Mouse (Mus musculus) hindbrain, embryonic 16.5 days (tissue): ENCODE data around the gene Scn8a. TPM values are rescaled to one million over a fixed set of nuclear protein-coding genes. Genes with fewer than 3 reads are reported as not detected.

Experiments
- ATAC-seq: fragments of 200-750 bp; cut with Nextera tagmentation; 2 replicates; pipeline ENCODE4 v1.8.0; 2017; ENCODE audit warnings: moderate TSS enrichment, moderate library complexity
- H3K27ac ChIP-seq: fragments of 300-500 bp; sonication (generic); 2 replicates; pipeline ENCODE4 v1.5.1; 2014; ENCODE audit warnings: low read depth, mild to moderate bottlenecking, control low read depth, low read length, moderate library complexity
- H3K27me3 ChIP-seq: fragments of 300-500 bp; sonication (generic); replicated peaks from 2 replicates; pipeline ENCODE4 v1.6.1; 2014; ENCODE audit warnings: low read length; ENCODE audit not compliant: control insufficient read depth, insufficient read depth
- H3K36me3 ChIP-seq: fragments of 300-500 bp; sonication (generic); 2 replicates; pipeline ENCODE4 v1.6.1; 2014; ENCODE audit warnings: mild to moderate bottlenecking, low read length, moderate library complexity, mixed read lengths; ENCODE audit not compliant: control insufficient read depth, insufficient read depth
- H3K4me1 ChIP-seq: fragments of 300-500 bp; sonication (generic); 2 replicates; pipeline ENCODE4 v1.6.1; 2014; ENCODE audit warnings: low read depth, low read length; ENCODE audit not compliant: control insufficient read depth, insufficient read depth
- H3K4me2 ChIP-seq: fragments of 300-500 bp; sonication (generic); 2 replicates; pipeline ENCODE4 v1.6.1; 2014; ENCODE audit warnings: mild to moderate bottlenecking, low read length, control low read depth, moderate library complexity
- H3K4me3 ChIP-seq: fragments of 300-500 bp; sonication (generic); 2 replicates; pipeline ENCODE4 v1.5.1; 2014; ENCODE audit warnings: mild to moderate bottlenecking, low read length, control low read depth, moderate library complexity
- H3K9ac ChIP-seq: fragments of 300-500 bp; sonication (generic); 2 replicates; pipeline ENCODE4 v1.6.1; 2014; ENCODE audit warnings: low read depth, mild to moderate bottlenecking, control low read depth, low read length, moderate library complexity
- H3K9me3 ChIP-seq: fragments of 300-500 bp; sonication (generic); 2 replicates; pipeline ENCODE4 v1.6.1; 2014; ENCODE audit warnings: mild to moderate bottlenecking, low read length, moderate library complexity; ENCODE audit not compliant: control insufficient read depth
- WGBS: fragments of 180-500 bp; shearing (Covaris S2); extraction: QIAGEN DNeasy Blood & Tissue Kit; methylation state at CpG from one replicate; pipeline ENCODE4 v1.1.7; 2014; 5-methylcytosine and 5-hydroxymethylcytosine counted together
- polyA plus RNA-seq: library from polyadenylated mRNA; unstranded; fragments of >200 nt; fragmentation: Nextera tagmentation; extraction: Ambion mirVana; gene quantifications from 2 replicates; pipeline ENCODE4 v1.2.1, GENCODE M21; 2015

Gene Scn8a
- polyA plus RNA-seq, 1 experiment from 2014 or later, result 11.6 TPM

DNA sequence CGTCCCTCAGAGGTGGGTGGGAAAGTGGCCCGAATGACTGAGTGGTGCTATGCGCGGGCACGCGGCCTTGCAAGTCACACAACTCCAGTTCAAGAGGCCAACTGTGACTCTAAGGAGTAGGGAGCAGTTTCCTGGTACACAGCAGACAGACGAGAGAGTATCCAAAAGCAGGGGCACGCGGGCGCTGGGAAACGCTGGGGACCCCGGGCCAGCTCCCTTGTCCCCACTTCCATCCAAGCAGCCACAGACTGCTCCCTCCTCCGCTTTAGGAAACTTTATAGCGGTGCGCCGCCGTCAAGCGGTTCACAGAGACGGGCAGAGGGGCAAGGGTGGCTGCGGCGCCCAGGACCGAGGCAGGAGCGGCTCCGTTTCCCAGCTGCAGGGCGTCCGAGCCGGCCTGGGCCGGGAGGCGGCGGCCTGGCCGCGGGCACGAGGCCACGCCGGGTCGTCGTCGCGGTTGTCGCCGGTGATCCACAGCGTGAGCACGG is 176.4 kb downstream of the Scn8a start:
- peak; percentile 51 for ATAC-seq
- Histone ChIP-seq H3K9ac (peak overlapping the region; percentile 70), H3K27me3 (peaks cover 26% of the 10 kb centered on the region), H3K27ac (no peak overlapping the region), H3K4me1 (peaks cover 16% of the 10 kb centered on the region), H3K4me2 (peak overlapping the region; percentile 95), H3K4me3 (peak overlapping the region; percentile 53), H3K9me3 (no peaks in the 10 kb centered on the region), H3K36me3 (no peaks in the 10 kb centered on the region)
- WGBS, result 3% methylated on average over 29 of the region's 43 CpGs

DNA sequence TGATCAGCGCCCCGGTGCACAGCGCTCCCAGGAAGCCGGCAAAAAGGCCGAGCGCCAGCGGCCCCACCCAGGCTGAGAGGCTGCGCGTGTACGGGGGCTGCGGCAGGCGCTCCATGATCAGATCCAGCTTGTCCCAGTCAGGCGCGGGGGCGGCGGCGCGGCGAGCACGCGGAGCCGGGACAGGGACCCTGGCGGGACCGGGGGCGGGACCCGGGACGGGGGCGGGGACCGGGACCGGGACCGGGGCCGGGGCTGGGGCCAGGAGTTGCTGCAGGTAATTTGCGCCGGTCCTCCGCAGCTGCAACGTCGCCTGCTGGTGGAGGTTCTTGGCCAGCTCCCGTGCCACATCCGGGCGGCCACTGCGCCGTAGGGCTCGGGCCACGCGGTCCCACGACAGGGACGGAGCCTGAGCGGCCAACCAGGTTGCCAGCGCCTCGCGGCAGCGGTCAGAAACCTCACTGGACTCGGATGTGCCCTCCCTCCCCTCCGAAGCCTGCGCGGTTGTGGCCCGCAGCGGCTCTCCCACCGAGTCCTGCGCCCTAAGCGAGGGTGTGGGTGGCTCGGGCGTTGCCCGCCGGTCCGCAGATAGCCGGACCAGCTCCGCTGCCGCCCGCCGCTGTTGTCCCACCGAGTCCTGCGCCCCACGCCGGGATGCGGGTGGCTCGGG is 177.0 kb downstream of the Scn8a start:
- WGBS, result under 1% methylated on average over 37 of the region's 77 CpGs
- H3K9me3 ChIP-seq, result no peaks in the 10 kb centered on the region
- H3K4me3 ChIP-seq, result peak overlapping the region; percentile 53
- H3K4me1 ChIP-seq, result peaks cover 16% of the 10 kb centered on the region
- peak; percentile 62 for ATAC-seq
- H3K9ac ChIP-seq, result peak overlapping the region; percentile 70
- peaks cover 27% of the 10 kb centered on the region for H3K27me3 ChIP-seq
- H3K36me3 ChIP-seq, result no peaks in the 10 kb centered on the region
- no peak overlapping the region for H3K27ac ChIP-seq
- peak overlapping the region; percentile 95 for H3K4me2 ChIP-seq

DNA sequence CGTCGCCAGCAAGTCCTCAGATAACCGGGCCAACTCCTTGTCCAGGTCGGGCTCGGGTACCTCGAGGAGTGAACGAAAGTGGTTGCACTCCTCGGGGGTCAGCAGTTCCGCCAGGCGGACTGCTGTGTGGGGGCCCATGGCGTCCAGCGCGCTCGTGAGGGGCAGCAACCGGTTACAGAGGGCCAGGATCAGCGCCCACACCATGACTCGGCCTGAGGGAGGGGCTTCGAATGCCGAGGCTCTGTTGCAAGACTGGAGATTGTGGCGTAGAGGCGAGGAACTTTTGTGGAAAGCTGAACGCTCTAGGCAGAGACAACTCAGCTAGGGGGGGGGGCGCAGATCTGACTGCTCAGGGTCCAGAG is 177.5 kb downstream of the Scn8a start, which contains the start of gene Gm47841:
Gene Gm47841, minus strand, starts transcription at position 204 of the 362 bp plus-strand sequence.
- no peak within 1 kb of the TSS for H3K27ac ChIP-seq
- peaks cover 31% of the 10 kb centered on the region for H3K27me3 ChIP-seq
- under 1% methylated on average over 21 of the region's 23 CpGs for WGBS
- no peaks in the 10 kb centered on the region for H3K36me3 ChIP-seq
- H3K4me3 ChIP-seq, result peak within 1 kb of the TSS; percentile 53
- H3K9me3 ChIP-seq, result no peaks in the 10 kb centered on the region
- H3K4me1 ChIP-seq, result peaks cover 16% of the 10 kb centered on the region
- peak within 1 kb of the TSS; percentile 95 for H3K4me2 ChIP-seq
- no peak for ATAC-seq
- H3K9ac ChIP-seq, result peak within 1 kb of the TSS; percentile 70

DNA sequence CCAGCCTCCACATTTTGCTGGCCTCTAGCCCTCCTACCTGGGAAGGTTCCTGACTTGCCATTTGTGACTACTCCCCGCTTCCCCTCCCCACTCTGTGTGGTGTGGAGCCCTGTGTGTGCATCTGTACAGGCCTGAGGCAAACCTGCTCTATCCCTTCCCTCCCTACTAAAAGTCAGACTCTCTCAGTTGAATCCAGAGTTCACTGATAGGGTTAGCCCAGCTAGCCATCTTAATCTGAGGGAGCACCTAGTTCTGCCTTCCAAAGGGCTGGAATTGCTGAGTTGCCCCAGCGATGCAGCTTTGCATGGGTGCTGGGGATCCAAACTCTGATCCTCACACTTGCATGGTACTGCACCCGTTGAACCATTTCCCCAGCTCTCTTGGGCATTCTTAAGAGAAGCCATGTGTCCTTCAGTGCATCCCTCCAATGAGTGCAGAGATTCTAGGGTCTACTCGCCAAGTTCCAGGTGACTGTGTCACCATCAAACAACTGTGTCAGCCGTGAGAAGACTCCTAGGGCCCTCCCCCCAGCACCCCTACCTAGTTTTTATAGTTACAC is 178.8 kb downstream of the Scn8a start:
- Histone ChIP-seq H3K9me3 (peaks cover 5% of the 10 kb centered on the region; the same call in 1 of the 2 replicates), H3K9ac (no peak overlapping the region), H3K27me3 (peaks cover 40% of the 10 kb centered on the region), H3K4me3 (no peak overlapping the region), H3K27ac (no peak overlapping the region), H3K4me1 (peaks cover 16% of the 10 kb centered on the region), H3K4me2 (no peak overlapping the region), H3K36me3 (no peaks in the 10 kb centered on the region)
- no peak for ATAC-seq
- 55% methylated on average over 5 of the region's 5 CpGs for WGBS

DNA sequence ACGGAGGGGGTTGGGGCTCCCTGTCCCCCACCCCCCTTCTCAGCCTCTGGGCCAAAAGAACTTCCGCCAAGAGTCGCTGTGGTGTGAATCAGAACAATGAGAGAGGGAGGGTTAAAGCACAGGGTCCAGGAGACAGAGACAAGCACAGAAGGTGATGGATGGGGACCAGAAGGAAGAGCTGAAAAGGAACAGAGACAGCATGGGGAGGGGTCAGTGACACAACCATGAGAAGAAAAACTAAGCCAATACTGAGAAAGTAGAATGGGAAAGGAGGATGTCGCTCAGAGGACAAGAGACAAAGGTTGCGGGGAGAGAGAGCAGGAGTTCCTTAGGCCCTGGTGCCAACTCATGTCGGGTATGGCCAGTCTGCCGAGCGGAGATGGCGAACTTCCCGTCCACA is 182.2 kb downstream of the Scn8a start:
- Histone ChIP-seq H3K4me2 (no peak overlapping the region), H3K9me3 (peaks cover 5% of the 10 kb centered on the region; the same call in 1 of the 2 replicates), H3K36me3 (no peaks in the 10 kb centered on the region), H3K4me3 (no peak overlapping the region), H3K27me3 (peaks cover 42% of the 10 kb centered on the region), H3K9ac (no peak overlapping the region), H3K27ac (no peak overlapping the region), H3K4me1 (peaks cover 10% of the 10 kb centered on the region)
- no peak for ATAC-seq
- 32% methylated on average over 10 of the region's 10 CpGs for WGBS

DNA sequence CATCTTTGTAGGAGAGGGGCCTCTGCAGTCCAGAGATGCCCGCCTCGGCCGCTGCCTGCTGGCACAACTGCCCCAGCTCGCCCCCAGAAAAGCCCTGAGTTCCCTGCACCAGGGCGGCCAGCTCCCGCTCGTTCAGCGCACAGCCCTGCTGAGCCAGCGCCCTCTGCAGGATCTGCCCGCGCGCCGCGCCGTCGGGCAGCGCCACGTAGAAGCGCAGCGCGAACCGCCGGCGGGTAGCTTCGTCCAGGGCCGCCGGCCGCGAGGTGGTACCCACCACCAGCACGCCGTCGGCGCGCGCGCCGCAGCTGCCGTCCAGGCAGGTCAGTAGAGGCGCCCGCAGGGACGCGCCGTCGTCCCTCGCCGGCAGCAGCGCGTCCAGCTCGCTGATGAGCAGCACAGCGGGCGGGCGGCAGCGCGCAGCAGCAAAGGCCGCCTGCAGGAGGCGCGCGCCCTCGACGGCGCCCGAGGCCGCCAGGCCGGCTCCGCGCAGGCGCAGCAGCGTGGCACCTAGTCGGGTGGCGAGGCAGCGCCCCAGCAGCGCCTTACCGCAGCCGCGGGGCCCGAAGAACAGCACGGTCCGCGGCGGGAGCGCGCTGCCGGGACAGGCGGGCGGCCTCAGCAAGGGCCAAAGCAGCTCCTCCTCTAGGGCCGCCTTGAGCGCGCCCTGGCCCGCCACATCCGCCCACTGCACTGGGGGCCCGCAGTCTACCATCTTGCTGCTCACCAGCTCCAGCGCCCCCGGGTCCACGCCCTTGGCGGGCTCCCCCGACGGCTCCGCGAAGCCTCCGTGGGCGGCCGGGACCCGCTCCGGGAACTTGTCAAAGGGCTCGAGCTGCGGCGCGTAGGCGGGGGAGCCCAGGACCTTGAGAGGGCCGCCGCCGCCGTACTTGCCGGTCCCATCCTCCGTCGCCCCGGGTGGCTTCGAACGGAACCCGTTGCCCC is 183.2 kb downstream of the Scn8a start:
- peaks cover 5% of the 10 kb centered on the region; the same call in 1 of the 2 replicates for H3K9me3 ChIP-seq
- 15% methylated on average over 88 of the region's 120 CpGs for WGBS
- H3K4me1 ChIP-seq, result peaks cover 6% of the 10 kb centered on the region; the same call in 1 of the 2 replicates
- no peak for ATAC-seq
- H3K4me3 ChIP-seq, result peak overlapping the region; percentile 46
- H3K4me2 ChIP-seq, result peak overlapping the region; percentile 64
- peaks cover 37% of the 10 kb centered on the region for H3K27me3 ChIP-seq
- no peak overlapping the region for H3K27ac ChIP-seq
- H3K9ac ChIP-seq, result no peak overlapping the region
- H3K36me3 ChIP-seq, result no peaks in the 10 kb centered on the region

DNA sequence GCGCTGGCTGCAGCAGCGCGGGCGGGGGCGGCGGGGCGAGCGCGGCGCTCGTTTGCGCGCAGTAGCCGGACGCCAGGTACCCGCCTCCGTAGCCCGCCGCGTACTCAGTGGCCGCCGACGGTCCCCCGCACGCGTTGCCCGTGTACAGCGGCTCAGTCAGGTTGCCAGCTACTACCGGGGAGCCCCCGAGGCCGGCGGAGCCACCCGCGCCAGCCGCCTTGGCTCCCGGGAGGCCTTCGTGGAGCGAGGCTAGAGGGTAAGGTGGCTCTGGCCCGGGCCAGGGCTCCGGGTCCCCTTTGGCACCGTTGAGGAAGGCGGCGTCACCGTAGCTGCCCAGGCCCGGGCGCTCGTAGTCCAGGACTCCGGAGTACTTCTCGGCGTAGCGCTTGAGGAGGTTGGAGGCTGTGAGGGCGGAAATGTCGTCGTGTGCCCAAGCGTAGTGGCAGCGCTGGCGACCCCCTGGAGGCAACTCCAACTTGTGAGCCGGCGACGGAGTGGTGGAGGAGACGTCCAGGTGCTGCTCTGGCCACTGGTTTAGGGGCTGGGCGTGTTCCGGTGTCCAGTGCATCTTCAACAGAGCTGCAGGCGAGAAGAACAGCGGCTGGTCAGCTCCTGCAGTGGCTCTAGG is 184.3 kb downstream of the Scn8a start:
- Histone ChIP-seq H3K4me1 (peaks cover 6% of the 10 kb centered on the region; the same call in 1 of the 2 replicates), H3K4me3 (peak overlapping the region; percentile 46), H3K27ac (no peak overlapping the region), H3K27me3 (peaks cover 32% of the 10 kb centered on the region), H3K9me3 (peaks cover 5% of the 10 kb centered on the region; the same call in 1 of the 2 replicates), H3K4me2 (peak overlapping the region; percentile 64), H3K36me3 (no peaks in the 10 kb centered on the region), H3K9ac (peak overlapping the region; percentile 48)
- ATAC-seq, result no peak
- 9% methylated on average over 56 of the region's 65 CpGs for WGBS

DNA sequence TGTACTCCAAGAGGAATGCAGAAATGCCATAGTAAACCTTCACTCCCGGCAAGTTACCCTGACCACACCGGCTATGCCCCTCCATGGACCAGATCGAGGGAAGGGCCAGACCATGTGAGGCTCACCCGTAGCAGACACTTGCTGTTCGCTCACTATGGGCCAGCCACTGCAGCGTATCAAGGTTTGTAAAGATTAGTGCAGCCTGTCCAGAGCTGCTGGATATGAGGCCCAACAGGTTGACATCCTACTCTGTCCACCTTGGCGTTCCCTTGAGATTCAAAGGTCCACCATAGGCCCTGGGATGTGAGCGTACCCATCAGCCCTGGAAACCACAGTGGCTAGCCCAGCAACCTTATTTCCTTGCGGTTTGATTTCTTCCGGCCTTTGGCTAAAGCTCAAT is 184.9 kb downstream of the Scn8a start:
- ATAC-seq, result no peak
- H3K4me2 ChIP-seq, result no peak overlapping the region
- no peak overlapping the region for H3K9ac ChIP-seq
- H3K36me3 ChIP-seq, result no peaks in the 10 kb centered on the region
- H3K9me3 ChIP-seq, result peaks cover 5% of the 10 kb centered on the region; the same call in 1 of the 2 replicates
- H3K4me1 ChIP-seq, result peaks cover 8% of the 10 kb centered on the region; the same call in 1 of the 2 replicates
- no peak overlapping the region for H3K27ac ChIP-seq
- peaks cover 32% of the 10 kb centered on the region for H3K27me3 ChIP-seq
- no peak overlapping the region for H3K4me3 ChIP-seq
- 70% methylated on average over 10 of the region's 10 CpGs for WGBS
